Mouse (Mus musculus) heart, embryonic 11.5 days (tissue): ENCODE results near the gene Zfp987. TPM values are rescaled to one million over a fixed set of nuclear protein-coding genes. Genes with fewer than 3 reads are reported as not detected.
"Not testable (repeated sequence)": the region's sequence is repeated elsewhere in the genome, so short reads cannot be mapped to it uniquely, and the experiment has no call there.

Source experiments
- ATAC-seq: fragments of 200-750 bp; cut with Nextera tagmentation; replicated peaks from 2 replicates; pipeline ENCODE4 v1.8.0; 2017; ENCODE audit warnings: moderate library complexity; ENCODE audit not compliant: insufficient number of reproducible peaks, low FRiP score, low TSS enrichment
- H3K27ac ChIP-seq: fragments of 300-500 bp; sonication (generic); 2 replicates; pipeline ENCODE4 v1.5.1; 2014; ENCODE audit warnings: mild to moderate bottlenecking, low read depth, low read length
- H3K27me3 ChIP-seq: fragments of 300-500 bp; sonication (generic); 2 replicates; pipeline ENCODE4 v1.6.1; 2014; ENCODE audit warnings: mild to moderate bottlenecking, low read length, mixed read lengths; ENCODE audit not compliant: control insufficient read depth, insufficient read depth
- H3K36me3 ChIP-seq: fragments of 300-500 bp; sonication (generic); 2 replicates; pipeline ENCODE4 v1.6.1; 2014; ENCODE audit warnings: mild to moderate bottlenecking, low read length, moderate library complexity, mixed read lengths; ENCODE audit not compliant: control insufficient read depth, insufficient read depth
- H3K4me1 ChIP-seq: fragments of 300-500 bp; sonication (generic); 2 replicates; pipeline ENCODE4 v1.6.1; 2014; ENCODE audit warnings: low read length; ENCODE audit not compliant: control insufficient read depth, insufficient read depth
- H3K4me2 ChIP-seq: fragments of 300-500 bp; sonication (generic); 2 replicates; pipeline ENCODE4 v1.6.1; 2014; ENCODE audit warnings: mild to moderate bottlenecking, moderate library complexity
- H3K4me3 ChIP-seq: fragments of 300-500 bp; sonication (generic); 2 replicates; pipeline ENCODE4 v1.5.1; 2014; ENCODE audit warnings: low read depth, low read length
- H3K9ac ChIP-seq: fragments of 300-500 bp; sonication (generic); 2 replicates; pipeline ENCODE4 v1.6.1; 2014; ENCODE audit warnings: mild to moderate bottlenecking, low read depth, low read length, moderate library complexity
- H3K9me3 ChIP-seq: fragments of 300-500 bp; sonication (generic); replicated peaks from 2 replicates; pipeline ENCODE4 v1.6.1; 2016; ENCODE audit warnings: low read length; ENCODE audit not compliant: control insufficient read depth
- WGBS: fragments of 180-500 bp; shearing (Covaris S2); extraction: QIAGEN DNeasy Blood & Tissue Kit; methylation state at CpG from one replicate; pipeline ENCODE4 v1.1.7; 2014; ENCODE audit not compliant: insufficient replicate concordance; 5-methylcytosine and 5-hydroxymethylcytosine counted together
- polyA plus RNA-seq: library from polyadenylated mRNA; unstranded; fragments of >200 nt; fragmentation: Nextera tagmentation; extraction: Ambion mirVana; gene quantifications from 2 replicates; pipeline ENCODE4 v1.2.1, GENCODE M21; 2014

Zfp987 gene
- polyA plus RNA-seq, 1 experiment from 2014 or later: 0.17 TPM

- not testable (repeated sequence) for H3K36me3 ChIP-seq, H3K4me1 ChIP-seq, H3K27me3 ChIP-seq, H3K9ac ChIP-seq, H3K27ac ChIP-seq, H3K9me3 ChIP-seq, H3K4me2 ChIP-seq, H3K4me3 ChIP-seq
- peak; percentile 24; the same call in 1 of the 2 replicates for ATAC-seq
- WGBS: 72% methylated on average over 3 of the region's 3 CpGs
Measured at GRCm38 (mm10) chr4:146167202-146167832, 70.2 kb downstream of the Zfp987 start.

DNA sequence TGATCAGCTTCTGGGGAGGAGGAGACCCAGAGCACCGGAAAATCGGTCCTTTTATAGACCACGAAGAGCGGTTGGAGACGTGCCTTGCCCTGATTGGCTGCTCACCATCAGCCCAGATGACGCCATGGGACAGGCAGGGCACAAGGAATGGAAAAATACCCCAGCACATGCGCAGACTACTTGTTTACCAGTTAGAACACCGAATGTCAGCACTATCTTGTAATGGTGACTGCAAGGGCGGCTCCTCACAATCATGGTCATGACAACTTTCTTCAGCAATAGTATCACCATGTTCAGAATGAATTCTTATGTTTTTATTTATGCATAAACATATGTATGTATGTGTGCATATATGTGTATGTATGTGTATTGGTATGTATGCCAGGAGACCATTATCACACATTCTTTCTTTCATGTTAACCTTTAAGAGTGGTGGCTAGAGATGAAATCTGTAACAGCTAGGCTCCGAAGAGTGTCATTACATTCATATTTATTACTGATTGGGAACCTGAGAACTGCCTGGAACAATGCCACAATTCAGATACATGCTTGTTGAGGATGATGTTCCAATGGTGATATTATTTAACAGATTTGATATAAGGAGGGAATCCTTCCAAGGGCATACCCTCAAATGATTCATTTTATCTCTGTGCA, 70.9 kb downstream of the Zfp987 start:
- peak; percentile 64 for ATAC-seq
- not testable (repeated sequence) for H3K4me3 ChIP-seq, H3K27ac ChIP-seq, H3K9me3 ChIP-seq, H3K4me2 ChIP-seq, H3K9ac ChIP-seq, H3K27me3 ChIP-seq, H3K36me3 ChIP-seq, H3K4me1 ChIP-seq
- 80% methylated on average over 10 of the region's 10 CpGs for WGBS

DNA sequence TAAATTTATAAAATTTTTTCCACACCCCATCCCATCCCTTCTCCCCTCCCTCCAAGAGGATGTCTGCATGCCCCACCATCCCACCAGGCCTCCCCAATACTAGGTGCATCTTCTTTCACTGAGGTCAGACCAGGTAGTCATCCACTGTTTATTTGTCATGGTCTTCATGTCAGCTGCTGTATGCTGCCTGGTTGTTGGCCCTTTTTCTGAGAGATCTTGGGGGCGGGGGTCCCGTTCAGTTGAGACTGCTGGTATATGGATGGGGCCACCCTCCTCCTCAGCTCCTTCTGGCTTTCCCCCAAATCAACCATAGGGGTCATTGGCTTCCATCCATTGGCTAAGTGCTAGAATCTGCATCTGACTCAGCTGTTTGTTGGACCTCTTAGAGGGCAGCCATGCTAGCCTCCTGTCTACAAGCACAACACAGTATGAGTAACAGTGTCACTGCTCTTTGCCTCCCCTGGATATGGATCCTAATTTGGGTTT, 71.7 kb downstream of the Zfp987 start:
- not testable (repeated sequence) for H3K27ac ChIP-seq, H3K4me3 ChIP-seq, H3K9ac ChIP-seq, H3K9me3 ChIP-seq, H3K27me3 ChIP-seq, H3K36me3 ChIP-seq, H3K4me1 ChIP-seq, H3K4me2 ChIP-seq
- peak; percentile 56 for ATAC-seq
- WGBS: no CpG with 5 or more reads among the region's 2 CpGs

- H3K27ac ChIP-seq, H3K9ac ChIP-seq, H3K4me3 ChIP-seq, H3K36me3 ChIP-seq, H3K4me1 ChIP-seq, H3K4me2 ChIP-seq, H3K9me3 ChIP-seq, H3K27me3 ChIP-seq: not testable (repeated sequence)
- ATAC-seq: peak; percentile 83
- WGBS: 55% methylated on average over 3 of the region's 4 CpGs
Measured at GRCm38 (mm10) chr4:146173378-146174226, 76.5 kb downstream of the Zfp987 start.

Other genes starting within 250 kb of the Zfp987 start
- gene Zfp986, start 228.5 kb upstream of the Zfp987 start, polyA plus RNA-seq: not detected in 2 replicates
- gene Zfp600, start 59.5 kb downstream of the Zfp987 start, polyA plus RNA-seq: not detected in 2 replicates